15 mouse cellular contexts compared by ENCODE assay signal in genomic region chr13:117031546-117031945, GRCm38 (mm10). TPM values are rescaled to one million over a fixed set of nuclear protein-coding genes. Genes with fewer than 3 reads are reported as not detected.
DNase-seq lines count a peak whose midpoint lies in the region; ATAC-seq and TF ChIP-seq lines count a peak whose summit lies in the region.
"Had no signal": no experiment of that assay in that cellular context is flagged by ENCODE, and none has a peak within 500 bp of the region (broad histone marks: within the 10 kb centered on the region; RNA-seq: fewer than 3 reads in every experiment).

No protein-coding gene starts in this region.

- TF ChIP-seq CTCF in bone marrow macrophage, adult 2 months (IDR thresholded peaks at IDR 0.05; ENCODE audit: low read depth, low read length), result no peak
- no peak for TF ChIP-seq CTCF in lung, adult 2 months (IDR thresholded peaks at IDR 0.05; ENCODE audit: insufficient read depth, low read length)

- no peak overlapping the region for H3K4me2 ChIP-seq in hindbrain, embryonic 14.5 days (replicated peaks)
- H3K4me2 ChIP-seq: embryonic facial prominence, embryonic 13.5 days had no signal

- no peaks in the 10 kb centered on the region for H3K27me3 ChIP-seq in splenic B cell, adult 2 months (ENCODE audit: control insufficient read depth, insufficient read depth, low read length, poor library complexity, severe bottlenecking)
- no peaks in the 10 kb centered on the region for H3K27me3 ChIP-seq in hindbrain, embryonic 14.5 days (ENCODE audit: control insufficient read depth, insufficient read depth, low read length)
- H3K27me3 ChIP-seq: embryonic facial prominence, embryonic 13.5 days had no signal

- peak; percentile 8 for DNase-seq in kidney, postnatal 14 days
- no peak for DNase-seq in kidney, postnatal 4 days
- peak; percentile 34 for DNase-seq in lung, adult 2 months
- DNase-seq in splenic B cell, adult 2 months (ENCODE audit: low read depth, low spot score), result peak; percentile 57
- DNase-seq in cerebellum, adult 9-10 months, result no peak
- no peak for DNase-seq in MN1 (ENCODE audit: low spot score)
- no peak for DNase-seq in hindbrain, embryonic 14.5 days (ENCODE audit: low spot score)
- DNase-seq: adrenal gland, postnatal 14 days; cerebellum, adult 2 months; heart, adult 2 months; heart, postnatal 36 days; kidney, postnatal 36 days had no signal

- H3K4me1 ChIP-seq in bone marrow macrophage, adult 2 months (ENCODE audit: control insufficient read depth, insufficient read depth, low read length), result peaks cover 60% of the 10 kb centered on the region
- no peaks in the 10 kb centered on the region for H3K4me1 ChIP-seq in lung, adult 2 months (ENCODE audit: control insufficient read depth, insufficient read depth, low read length)
- H3K4me1 ChIP-seq in hindbrain, embryonic 14.5 days (replicated peaks; ENCODE audit: control insufficient read depth, insufficient read depth, low read length), result no peaks in the 10 kb centered on the region

- H3K9ac ChIP-seq in hindbrain, embryonic 14.5 days, result no peak overlapping the region
- H3K9ac ChIP-seq: embryonic facial prominence, embryonic 13.5 days had no signal

- H3K4me3 ChIP-seq in bone marrow macrophage, adult 2 months (ENCODE audit: insufficient read depth, low read length), result no peak overlapping the region
- H3K4me3 ChIP-seq in lung, adult 2 months (replicated peaks; ENCODE audit: extremely low read depth, low read depth, low read length), result no peak overlapping the region
- H3K4me3 ChIP-seq in hindbrain, embryonic 14.5 days (replicated peaks; ENCODE audit: low read length), result no peak overlapping the region
- H3K4me3 ChIP-seq: embryonic facial prominence, embryonic 13.5 days; heart, adult 2 months had no signal

- H3K36me3 ChIP-seq in splenic B cell, adult 2 months (ENCODE audit: control insufficient read depth, insufficient read depth, low read length, poor library complexity, severe bottlenecking), result no peaks in the 10 kb centered on the region
- H3K36me3 ChIP-seq in hindbrain, embryonic 14.5 days (replicated peaks; ENCODE audit: control insufficient read depth, insufficient read depth), result no peaks in the 10 kb centered on the region
- H3K36me3 ChIP-seq: embryonic facial prominence, embryonic 13.5 days had no signal

- no peaks in the 10 kb centered on the region for H3K9me3 ChIP-seq in hindbrain, embryonic 14.5 days (ENCODE audit: control insufficient read depth, low read length)
- H3K9me3 ChIP-seq: embryonic facial prominence, embryonic 13.5 days had no signal

- WGBS in lung, adult 2 months, result 44% methylated on average over 6 of the region's 6 CpGs
- WGBS in hindbrain, embryonic 14.5 days, result 90% methylated on average over 6 of the region's 6 CpGs

- ATAC-seq in hindbrain, embryonic 14.5 days (ENCODE audit: low FRiP score), result no peak
- ATAC-seq: forebrain, embryonic 16.5 days had no signal

- no peak for TF ChIP-seq POLR2A in bone marrow macrophage, adult 2 months (IDR thresholded peaks at IDR 0.05; ENCODE audit: borderline replicate concordance, low read depth, low read length)
- TF ChIP-seq POLR2A in lung, adult 2 months (IDR thresholded peaks at IDR 0.05; ENCODE audit: borderline replicate concordance, extremely low read depth, low read depth, low read length), result no peak

- peak overlapping the region; percentile 41 for H3K27ac ChIP-seq in bone marrow macrophage, adult 2 months (ENCODE audit: insufficient read depth, low read depth, low read length)
- no peak overlapping the region for H3K27ac ChIP-seq in hindbrain, embryonic 14.5 days
- H3K27ac ChIP-seq: embryonic facial prominence, embryonic 13.5 days; heart, adult 2 months had no signal

RNA-seq across cellular contexts. Expression of gene Parp8, which starts 6.2 kb away (rescaled TPM):
- 40.8 and 48.2 TPM in 2 replicates for polyA plus RNA-seq in bone marrow macrophage, adult 2 months (2012; ENCODE audit: insufficient read depth, insufficient read length, missing spikeins)
- polyA plus RNA-seq in lung, adult 2 months (2012; rRNA removed), result 6.6 and 9.6 TPM in 2 replicates
- 42.3 and 44.0 TPM in 2 replicates for polyA plus RNA-seq in hindbrain, embryonic 14.5 days (2014; fragmentation: Nextera tagmentation; extraction: Ambion mirVana)

Comparison
In these comparisons a context has a peak if more than half of its experiments do, and no peak if none do; other contexts are left out.
1. DNase-seq: peak in kidney, postnatal 14 days (single experiment), lung, adult 2 months (single experiment) and splenic B cell, adult 2 months (single experiment); none in kidney, postnatal 4 days (0 of 2), cerebellum, adult 9-10 months (single experiment), MN1 (single experiment) and hindbrain, embryonic 14.5 days (single experiment).